Mouse (Mus musculus) forebrain, embryonic 11.5 days (tissue): ENCODE results near the gene Akap6. TPM values are rescaled to one million over a fixed set of nuclear protein-coding genes. Genes with fewer than 3 reads are reported as not detected.
"Not testable (repeated sequence)": the region's sequence is repeated elsewhere in the genome, so short reads cannot be mapped to it uniquely, and the experiment has no call there.

Experiments used
- ATAC-seq: fragments of 200-750 bp; cut with Nextera tagmentation; replicated peaks from 2 replicates; pipeline ENCODE4 v1.8.0; 2017; ENCODE audit warnings: moderate TSS enrichment; ENCODE audit not compliant: low FRiP score
- DNase-seq: peaks from one replicate; pipeline ENCODE4 v3.0.0-alpha.2; 2017; ENCODE audit warnings: low spot score
- H3K27ac ChIP-seq: fragments of 300-500 bp; sonication (generic); 2 replicates; pipeline ENCODE4 v1.5.1; 2014; ENCODE audit warnings: low read depth, low read length
- H3K27me3 ChIP-seq: fragments of 300-500 bp; sonication (generic); 2 replicates; pipeline ENCODE4 v1.6.1; 2014; ENCODE audit warnings: mild to moderate bottlenecking, low read length, mixed read lengths; ENCODE audit not compliant: control insufficient read depth, insufficient read depth
- H3K36me3 ChIP-seq: fragments of 300-500 bp; sonication (generic); 2 replicates; pipeline ENCODE4 v1.6.1; 2014; ENCODE audit warnings: mild to moderate bottlenecking, low read length, moderate library complexity, mixed read lengths; ENCODE audit not compliant: control insufficient read depth, insufficient read depth
- H3K4me1 ChIP-seq: fragments of 300-500 bp; sonication (generic); replicated peaks from 2 replicates; pipeline ENCODE4 v1.6.1; 2014; ENCODE audit warnings: low read length, mixed read lengths; ENCODE audit not compliant: control insufficient read depth, insufficient read depth
- H3K4me2 ChIP-seq: fragments of 300-500 bp; sonication (generic); 2 replicates; pipeline ENCODE4 v1.6.1; 2014; ENCODE audit warnings: low read depth, mild to moderate bottlenecking, low read length, moderate library complexity, mixed read lengths; ENCODE audit not compliant: severe bottlenecking
- H3K4me3 ChIP-seq: fragments of 300-500 bp; sonication (generic); 2 replicates; pipeline ENCODE4 v1.5.1; 2014; ENCODE audit warnings: low read depth, low read length
- H3K9ac ChIP-seq: fragments of 300-500 bp; sonication (generic); 2 replicates; pipeline ENCODE4 v1.6.1; 2014; ENCODE audit warnings: low read length
- H3K9me3 ChIP-seq: fragments of 300-500 bp; sonication (generic); 2 replicates; pipeline ENCODE4 v1.6.1; 2016; ENCODE audit warnings: low read length, mixed read lengths; ENCODE audit not compliant: control insufficient read depth
- WGBS: fragments of 180-500 bp; shearing (Covaris S2); extraction: QIAGEN DNeasy Blood & Tissue Kit; methylation state at CpG from one replicate; pipeline ENCODE4 v1.1.7; 2014; 5-methylcytosine and 5-hydroxymethylcytosine counted together
- polyA plus RNA-seq: library from polyadenylated mRNA; unstranded; fragments of >200 nt; fragmentation: Nextera tagmentation; extraction: Ambion mirVana; gene quantifications from 2 replicates; pipeline ENCODE4 v1.2.1, GENCODE M21; 2014

Akap6 gene
- polyA plus RNA-seq, 1 experiment from 2014 or later: 13.2 TPM

- H3K9ac ChIP-seq, H3K27me3 ChIP-seq, DNase-seq, ATAC-seq, H3K4me1 ChIP-seq, H3K36me3 ChIP-seq, H3K4me3 ChIP-seq, H3K9me3 ChIP-seq, H3K27ac ChIP-seq, H3K4me2 ChIP-seq: not testable (repeated sequence)
- 77% methylated on average over 3 of the region's 3 CpGs for WGBS
Measured at GRCm38 (mm10) chr12:52724039-52724615, 24.9 kb downstream of the Akap6 start.

GRCm38 (mm10) chr12:52726434-52727231 lies 27.4 kb downstream of the Akap6 start:
- no peak overlapping the region for H3K4me2 ChIP-seq
- H3K27me3 ChIP-seq: no peaks in the 10 kb centered on the region
- DNase-seq: no peak
- H3K4me3 ChIP-seq: no peak overlapping the region
- H3K27ac ChIP-seq: no peak overlapping the region
- ATAC-seq: no peak
- no peaks in the 10 kb centered on the region for H3K36me3 ChIP-seq
- 66% methylated on average over 10 of the region's 10 CpGs for WGBS
- 0 out of 2 replicates have a peak, but pooled peaks cover 2% of the 10 kb centered on the region for H3K4me1 ChIP-seq
- H3K9ac ChIP-seq: no peak overlapping the region
- no peaks in the 10 kb centered on the region for H3K9me3 ChIP-seq

- H3K4me3 ChIP-seq: no peak overlapping the region
- 0 out of 2 replicates have a peak, but pooled peaks cover 2% of the 10 kb centered on the region for H3K4me1 ChIP-seq
- no peaks in the 10 kb centered on the region for H3K27me3 ChIP-seq
- no peak overlapping the region for H3K9ac ChIP-seq
- 87% methylated on average over 6 of the region's 6 CpGs for WGBS
- no peak overlapping the region for H3K4me2 ChIP-seq
- H3K27ac ChIP-seq: no peak overlapping the region
- H3K36me3 ChIP-seq: no peaks in the 10 kb centered on the region
- ATAC-seq (no peak), DNase-seq (no peak)
- no peaks in the 10 kb centered on the region for H3K9me3 ChIP-seq
Measured at GRCm38 (mm10) chr12:52729396-52729795, 30.2 kb downstream of the Akap6 start.

- not testable (repeated sequence) for H3K27ac ChIP-seq
Measured at GRCm38 (mm10) chr12:52735161-52735560, 36.0 kb downstream of the Akap6 start.

GRCm38 (mm10) chr12:52737151-52737550 lies 38.0 kb downstream of the Akap6 start:
- no peak for DNase-seq
- WGBS: 93% methylated on average over 1 of the region's 1 CpGs
- ATAC-seq: no peak
- Histone ChIP-seq H3K27ac (no peak overlapping the region), H3K36me3 (no peaks in the 10 kb centered on the region), H3K4me3 (no peak overlapping the region), H3K9ac (no peak overlapping the region), H3K4me2 (no peak overlapping the region), H3K27me3 (no peaks in the 10 kb centered on the region), H3K9me3 (no peaks in the 10 kb centered on the region), H3K4me1 (no peaks in the 10 kb centered on the region)

More at GRCm38 (mm10) chr12:52735161-52735560, 36.0 kb downstream of the Akap6 start:
- not testable (repeated sequence) for H3K4me3 ChIP-seq, DNase-seq, H3K27me3 ChIP-seq, H3K4me1 ChIP-seq, H3K36me3 ChIP-seq, ATAC-seq, H3K4me2 ChIP-seq, H3K9ac ChIP-seq, H3K9me3 ChIP-seq
- WGBS: 94% methylated on average over 6 of the region's 11 CpGs

GRCm38 (mm10) chr12:52739326-52739725 lies 40.1 kb downstream of the Akap6 start:
- ATAC-seq: no peak

GRCm38 (mm10) chr12:52741801-52742200 lies 42.6 kb downstream of the Akap6 start:
- H3K9ac ChIP-seq: no peak overlapping the region
- H3K9me3 ChIP-seq: no peaks in the 10 kb centered on the region; the same call in 1 of the 2 replicates
- no peaks in the 10 kb centered on the region for H3K27me3 ChIP-seq
- DNase-seq: no peak
- no peak overlapping the region for H3K27ac ChIP-seq
- ATAC-seq: no peak
- H3K4me1 ChIP-seq: no peaks in the 10 kb centered on the region
- no peaks in the 10 kb centered on the region for H3K36me3 ChIP-seq
- H3K4me2 ChIP-seq: no peak overlapping the region
- WGBS: 86% methylated on average over 5 of the region's 5 CpGs
- no peak overlapping the region for H3K4me3 ChIP-seq

More at GRCm38 (mm10) chr12:52739326-52739725, 40.1 kb downstream of the Akap6 start:
- no peak overlapping the region for H3K27ac ChIP-seq
- no peaks in the 10 kb centered on the region for H3K9me3 ChIP-seq
- no peak overlapping the region for H3K4me2 ChIP-seq
- no peak for DNase-seq
- H3K4me1 ChIP-seq: no peaks in the 10 kb centered on the region
- H3K36me3 ChIP-seq: no peaks in the 10 kb centered on the region
- H3K9ac ChIP-seq: no peak overlapping the region
- no peaks in the 10 kb centered on the region for H3K27me3 ChIP-seq
- H3K4me3 ChIP-seq: no peak overlapping the region
- 86% methylated on average over 3 of the region's 3 CpGs for WGBS

- Histone ChIP-seq H3K27me3 (no peaks in the 10 kb centered on the region), H3K36me3 (no peaks in the 10 kb centered on the region), H3K4me3 (no peak overlapping the region), H3K27ac (no peak overlapping the region), H3K4me1 (no peaks in the 10 kb centered on the region), H3K9ac (no peak overlapping the region), H3K4me2 (no peak overlapping the region), H3K9me3 (no peaks in the 10 kb centered on the region; the same call in 1 of the 2 replicates)
- 51% methylated on average over 12 of the region's 12 CpGs for WGBS
- no peak for ATAC-seq
- DNase-seq: no peak
Measured at GRCm38 (mm10) chr12:52750006-52750405, 50.8 kb downstream of the Akap6 start.
